Mouse (Mus musculus) megakaryocyte, embryonic 14.5 days (primary cell): ENCODE measurements around the gene Rcan2. TPM values are rescaled to one million over a fixed set of nuclear protein-coding genes. Genes with fewer than 3 reads are reported as not detected.

Source experiments
- H3K27me3 ChIP-seq: replicated peaks from 2 replicates; pipeline ENCODE3; 2012; ENCODE audit warnings: inconsistent platforms
- H3K36me3 ChIP-seq: replicated peaks from 2 replicates; pipeline ENCODE3; 2012; ENCODE audit warnings: low read length, inconsistent platforms, mixed read lengths
- H3K4me1 ChIP-seq: 2 replicates; pipeline ENCODE4 v1.6.1; 2012; ENCODE audit warnings: inconsistent platforms
- H3K4me3 ChIP-seq: replicated peaks from 2 replicates; pipeline ENCODE3; 2012; ENCODE audit warnings: moderate library complexity, mild to moderate bottlenecking, inconsistent platforms
- H3K9me3 ChIP-seq: 2 replicates; pipeline ENCODE4 v1.6.1; 2012; ENCODE audit warnings: inconsistent platforms
- FLI1 ChIP-seq: IDR thresholded peaks from 2 replicates; pipeline ENCODE4 v1.6.1; 2012; ENCODE audit warnings: low read length, inconsistent platforms, mixed read lengths
- GATA1 ChIP-seq: IDR thresholded peaks from 3 replicates; pipeline ENCODE4 v1.6.1; 2012; ENCODE audit warnings: mixed read lengths, low read length, inconsistent platforms, borderline replicate concordance
- polyA plus RNA-seq: library from polyadenylated mRNA; stranded (reverse); fragments of >175 nt; gene quantifications from 2 replicates; pipeline ENCODE4 v1.2.3, GENCODE M21; 2012; ENCODE audit warnings: low replicate concordance; ENCODE audit not compliant: insufficient read depth

Gene Rcan2
- polyA plus RNA-seq, 1 experiment = 0.10 TPM

DNA sequence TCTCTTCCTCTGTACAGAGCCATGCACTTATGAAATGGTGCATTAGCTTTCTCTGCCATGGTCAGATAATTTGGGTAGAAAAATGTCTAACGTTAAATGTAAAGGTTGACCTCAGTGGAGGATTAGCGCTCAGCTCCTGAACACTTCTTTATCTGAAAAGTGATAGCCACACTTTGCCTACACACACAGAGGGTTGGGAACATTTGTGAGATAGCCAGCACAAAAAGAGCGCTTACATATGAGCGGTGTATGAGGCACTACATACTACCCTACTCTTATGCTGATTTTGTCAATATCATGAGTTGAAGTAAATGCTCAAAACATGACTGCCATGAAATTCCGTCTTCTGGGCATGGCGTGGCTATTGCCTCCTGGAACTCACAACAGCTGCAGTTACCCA, 196.9 kb downstream of the Rcan2 start:
- Histone ChIP-seq H3K4me3 (no peak overlapping the region), H3K36me3 (no peaks in the 10 kb centered on the region), H3K9me3 (peaks cover 9% of the 10 kb centered on the region; the same call in 1 of the 2 replicates), H3K4me1 (0 out of 2 replicates have a peak, but pooled peaks cover 4% of the 10 kb centered on the region), H3K27me3 (no peaks in the 10 kb centered on the region)
- no peak for TF ChIP-seq GATA1
- no peak for TF ChIP-seq FLI1

DNA sequence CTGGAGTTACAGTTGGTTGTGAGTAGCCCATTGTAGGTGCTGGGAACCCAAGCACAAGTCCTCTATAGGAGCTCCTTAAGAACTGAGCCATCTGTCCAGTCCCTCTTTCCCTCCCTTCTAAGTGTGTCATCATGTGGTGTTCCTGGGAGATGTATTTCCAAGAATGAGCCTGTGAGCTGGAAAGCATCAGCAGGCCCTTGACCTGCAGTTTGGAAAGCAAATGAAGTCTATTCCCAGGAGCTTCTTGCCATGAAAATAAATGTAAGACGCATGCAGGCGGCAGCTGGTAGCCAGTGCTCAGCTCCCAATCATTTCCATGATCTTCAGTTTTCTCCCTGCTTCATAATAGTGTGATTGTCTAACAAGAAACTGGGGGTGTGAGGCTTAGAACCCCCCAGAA, 203.2 kb downstream of the Rcan2 start:
- no peaks in the 10 kb centered on the region for H3K4me1 ChIP-seq
- H3K4me3 ChIP-seq = no peak overlapping the region
- H3K27me3 ChIP-seq = no peaks in the 10 kb centered on the region
- no peaks in the 10 kb centered on the region for H3K36me3 ChIP-seq
- TF ChIP-seq FLI1 (no peak), GATA1 (no peak)
- no peaks in the 10 kb centered on the region for H3K9me3 ChIP-seq

DNA sequence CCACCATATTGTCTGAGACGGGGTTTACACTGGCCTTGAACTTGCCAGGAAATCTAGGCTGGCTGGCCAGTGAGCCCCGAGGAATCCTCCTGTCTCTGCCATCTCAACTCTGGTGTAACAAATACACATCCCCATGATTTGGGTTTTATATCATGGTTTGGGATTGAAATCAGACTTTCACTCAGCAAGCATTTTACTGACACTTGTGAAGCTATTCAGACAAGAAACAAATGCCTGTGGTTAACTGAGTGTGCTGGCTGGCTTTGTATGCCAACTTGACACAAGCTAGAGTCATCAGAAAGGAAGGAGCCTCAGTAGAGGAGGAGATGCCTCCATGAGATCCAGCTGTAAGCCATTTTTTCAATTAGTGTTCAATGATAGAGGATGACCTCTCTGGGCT, 206.3 kb downstream of the Rcan2 start:
- H3K4me1 ChIP-seq = no peaks in the 10 kb centered on the region
- TF ChIP-seq GATA1 = no peak
- no peak for TF ChIP-seq FLI1
- H3K9me3 ChIP-seq = no peaks in the 10 kb centered on the region
- no peaks in the 10 kb centered on the region for H3K27me3 ChIP-seq
- H3K36me3 ChIP-seq = no peaks in the 10 kb centered on the region
- H3K4me3 ChIP-seq = no peak overlapping the region

DNA sequence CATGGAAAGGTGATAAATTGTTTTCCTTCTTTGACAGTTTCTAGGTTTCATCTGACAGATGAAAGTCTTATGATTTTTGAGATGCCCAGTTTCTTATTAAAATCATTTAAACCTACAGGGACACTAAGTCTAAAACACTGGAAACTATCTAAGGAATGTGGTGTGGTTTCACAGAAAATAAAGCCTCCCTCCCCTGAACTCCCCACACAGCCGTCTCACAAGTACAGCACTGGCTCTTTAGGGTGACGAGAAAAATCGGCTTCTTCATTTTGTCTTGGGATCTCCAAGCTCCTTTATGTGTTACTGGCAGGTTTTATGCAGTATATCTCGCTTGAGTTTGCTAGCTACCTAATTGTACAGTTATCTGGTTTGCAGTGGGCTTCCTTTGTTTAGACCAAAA, 210.8 kb downstream of the Rcan2 start:
- TF ChIP-seq GATA1 (no peak), FLI1 (no peak)
- no peaks in the 10 kb centered on the region for H3K36me3 ChIP-seq
- H3K4me3 ChIP-seq = no peak overlapping the region
- H3K4me1 ChIP-seq = no peaks in the 10 kb centered on the region
- H3K27me3 ChIP-seq = no peaks in the 10 kb centered on the region
- H3K9me3 ChIP-seq = no peaks in the 10 kb centered on the region

DNA sequence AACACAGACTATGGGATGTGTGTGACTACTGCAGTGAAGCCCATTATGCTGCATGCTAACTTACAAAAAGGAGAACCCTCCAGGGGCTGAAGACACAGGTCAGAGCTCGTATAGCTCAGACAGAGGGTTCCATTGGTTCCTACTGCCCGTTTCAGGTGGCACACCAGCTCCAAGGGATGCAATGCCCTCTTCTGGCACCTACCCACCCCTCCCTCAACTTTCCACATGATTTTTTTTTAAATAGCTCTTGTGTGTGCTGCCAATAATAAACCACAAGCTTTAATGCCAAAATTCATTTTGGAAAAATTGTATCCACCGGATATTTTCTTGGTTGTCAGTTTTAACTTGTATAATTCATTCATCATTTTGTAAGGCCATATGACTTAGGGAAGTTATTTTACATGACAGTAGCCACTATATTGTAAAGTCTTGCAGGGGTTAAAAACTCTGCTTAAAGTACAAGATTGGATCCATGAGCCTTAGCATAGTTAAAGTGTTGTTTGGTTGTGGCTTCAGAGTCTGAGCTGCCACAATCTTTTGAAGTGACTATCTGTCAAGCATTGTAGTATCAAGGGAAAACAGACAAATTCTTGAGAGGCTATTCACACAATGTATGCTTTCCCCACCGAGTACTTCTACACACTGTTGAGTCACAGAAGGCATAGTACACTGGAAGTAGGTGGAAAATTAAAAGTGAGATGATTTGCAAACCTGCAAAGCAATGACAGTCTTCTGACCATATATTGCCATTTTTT, 212.8 kb downstream of the Rcan2 start:
- Histone ChIP-seq H3K27me3 (no peaks in the 10 kb centered on the region), H3K4me3 (no peak overlapping the region), H3K9me3 (no peaks in the 10 kb centered on the region; the same call in none of the 2 replicates), H3K4me1 (no peaks in the 10 kb centered on the region), H3K36me3 (no peaks in the 10 kb centered on the region)
- TF ChIP-seq FLI1 = no peak
- TF ChIP-seq GATA1 = no peak

DNA sequence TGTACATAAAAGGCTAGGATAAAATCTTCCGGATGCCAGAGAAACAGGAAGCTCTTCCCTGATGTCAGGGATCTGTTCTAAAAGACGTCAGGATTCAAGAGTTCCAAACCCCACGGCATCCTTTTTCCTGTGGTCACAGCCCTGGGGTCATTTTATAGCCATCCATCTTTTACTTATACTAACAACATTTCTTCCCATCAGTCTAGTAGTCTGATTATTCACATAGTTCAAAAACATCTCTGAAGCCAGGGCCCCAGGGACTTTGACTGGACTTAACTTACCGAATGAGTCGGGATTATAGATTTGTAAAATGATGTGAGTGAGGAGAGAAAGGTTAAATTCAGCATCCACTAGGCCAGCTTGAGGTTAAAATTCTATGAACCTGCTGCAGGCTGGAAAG, 215.2 kb downstream of the Rcan2 start:
- no peak overlapping the region for H3K4me3 ChIP-seq
- H3K36me3 ChIP-seq = no peaks in the 10 kb centered on the region
- TF ChIP-seq GATA1 = no peak
- TF ChIP-seq FLI1 = no peak
- no peaks in the 10 kb centered on the region; the same call in none of the 2 replicates for H3K9me3 ChIP-seq
- no peaks in the 10 kb centered on the region for H3K27me3 ChIP-seq
- no peaks in the 10 kb centered on the region for H3K4me1 ChIP-seq

DNA sequence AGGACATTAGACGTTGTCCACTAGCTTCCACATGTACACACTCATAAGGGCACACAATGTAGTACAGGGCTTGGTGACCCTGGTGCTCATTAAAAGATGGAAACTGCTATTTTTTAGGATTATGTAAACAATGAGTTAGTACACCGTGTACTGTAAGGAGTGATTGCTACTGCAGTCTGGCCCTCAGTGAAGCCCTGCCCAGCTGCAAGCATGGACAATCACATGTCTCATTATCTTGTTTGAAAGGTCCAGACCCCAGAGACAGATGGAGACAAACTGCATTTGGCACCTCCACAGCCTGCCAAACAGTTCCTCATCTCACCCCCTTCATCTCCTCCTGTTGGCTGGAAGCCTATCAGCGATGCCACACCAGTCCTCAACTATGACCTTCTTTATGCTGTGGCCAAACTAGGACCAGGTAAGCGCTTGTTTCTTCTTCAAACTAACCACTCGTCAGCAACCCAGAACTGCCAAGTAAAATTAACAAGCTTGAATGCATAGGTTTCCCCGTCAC, 219.6 kb downstream of the Rcan2 start:
- no peaks in the 10 kb centered on the region; the same call in none of the 2 replicates for H3K9me3 ChIP-seq
- H3K27me3 ChIP-seq = no peaks in the 10 kb centered on the region
- no peak overlapping the region for H3K4me3 ChIP-seq
- no peaks in the 10 kb centered on the region for H3K4me1 ChIP-seq
- TF ChIP-seq FLI1 (no peak), GATA1 (no peak)
- no peaks in the 10 kb centered on the region for H3K36me3 ChIP-seq

DNA sequence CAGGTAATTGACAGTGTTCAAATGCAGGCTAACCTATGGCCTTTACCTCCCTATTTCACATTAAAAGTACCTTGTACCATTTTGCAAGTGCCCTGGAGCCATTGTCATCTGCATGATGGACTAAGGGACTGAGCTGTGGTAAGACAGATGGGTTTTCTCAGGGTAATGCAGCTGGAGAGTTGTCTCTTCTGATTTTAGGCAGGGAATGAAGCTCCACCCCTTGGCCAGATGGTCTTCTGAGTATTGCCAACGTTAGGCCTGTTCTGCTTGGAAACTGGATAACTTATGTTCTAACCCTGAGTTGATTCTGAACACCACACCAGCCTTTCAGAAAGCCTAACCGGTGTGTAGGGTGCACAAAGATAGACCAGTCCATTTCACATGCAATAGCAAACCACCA, 222.7 kb downstream of the Rcan2 start:
- Histone ChIP-seq H3K9me3 (no peaks in the 10 kb centered on the region), H3K4me1 (no peaks in the 10 kb centered on the region), H3K27me3 (no peaks in the 10 kb centered on the region), H3K36me3 (no peaks in the 10 kb centered on the region), H3K4me3 (no peak overlapping the region)
- TF ChIP-seq GATA1 (no peak), FLI1 (no peak)

DNA sequence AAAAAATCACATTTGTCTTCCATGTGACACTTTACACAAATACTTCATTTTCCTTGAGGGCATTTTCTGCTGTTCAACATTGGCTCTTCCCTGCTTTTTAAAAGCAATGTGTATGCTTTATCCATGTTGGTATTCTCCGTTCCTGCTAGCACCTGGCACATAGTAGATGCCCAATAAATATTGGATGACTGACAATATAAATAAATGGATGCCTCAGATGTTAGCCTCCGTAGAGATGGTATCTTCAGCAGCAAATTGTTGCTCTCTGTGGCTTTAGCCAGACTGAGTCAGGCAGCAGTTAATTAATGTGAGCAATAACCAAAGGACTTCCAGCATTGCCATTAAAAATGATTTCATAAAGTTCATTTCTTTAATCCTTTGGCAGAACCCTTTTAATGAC, 223.9 kb downstream of the Rcan2 start:
- no peaks in the 10 kb centered on the region for H3K27me3 ChIP-seq
- no peak overlapping the region for H3K4me3 ChIP-seq
- TF ChIP-seq FLI1 (no peak), GATA1 (no peak)
- H3K36me3 ChIP-seq = no peaks in the 10 kb centered on the region
- no peaks in the 10 kb centered on the region for H3K4me1 ChIP-seq
- H3K9me3 ChIP-seq = no peaks in the 10 kb centered on the region

DNA sequence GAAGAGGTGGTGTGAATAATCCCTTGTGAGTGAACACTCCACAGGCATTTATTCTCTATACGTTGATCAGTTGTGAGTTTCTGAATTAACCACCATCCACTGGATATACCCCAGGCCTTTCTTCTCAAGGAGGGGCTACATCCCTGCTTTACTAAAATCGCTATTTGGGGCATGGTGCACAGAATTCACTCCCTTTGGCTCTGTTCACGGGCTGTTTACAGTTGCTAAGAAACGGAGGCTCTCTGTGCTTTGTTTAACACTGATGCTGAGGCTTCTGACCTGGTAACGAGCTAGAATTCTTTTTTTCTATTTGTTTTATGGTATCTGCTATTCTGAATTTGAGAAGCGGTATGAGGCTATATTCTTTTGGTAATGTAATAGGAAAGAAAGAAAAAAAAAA, 224.8 kb downstream of the Rcan2 start:
- Histone ChIP-seq H3K4me3 (no peak overlapping the region), H3K27me3 (no peaks in the 10 kb centered on the region), H3K4me1 (no peaks in the 10 kb centered on the region), H3K36me3 (no peaks in the 10 kb centered on the region), H3K9me3 (no peaks in the 10 kb centered on the region)
- TF ChIP-seq FLI1 (no peak), GATA1 (no peak)

DNA sequence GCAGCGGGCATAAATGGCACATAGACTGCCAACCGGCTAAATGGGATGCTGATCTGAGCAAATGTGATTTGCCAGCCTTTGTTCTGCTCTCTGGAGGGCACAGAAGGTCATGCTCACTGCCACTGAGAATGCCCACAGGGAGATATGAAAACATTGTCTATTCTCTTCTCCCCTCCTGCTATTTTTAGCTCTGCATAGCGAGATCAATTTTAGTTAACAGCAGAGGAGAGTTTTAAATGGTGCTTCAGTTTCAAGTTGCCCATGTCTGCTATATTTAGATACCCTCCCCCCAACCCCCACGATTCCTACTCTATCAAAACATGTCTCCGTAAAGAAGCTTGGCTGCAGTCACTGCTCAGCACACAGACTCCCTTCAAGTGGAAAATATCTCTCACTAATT, 225.2 kb downstream of the Rcan2 start:
- Histone ChIP-seq H3K36me3 (no peaks in the 10 kb centered on the region), H3K4me3 (no peak overlapping the region), H3K27me3 (no peaks in the 10 kb centered on the region), H3K4me1 (no peaks in the 10 kb centered on the region), H3K9me3 (no peaks in the 10 kb centered on the region)
- no peak for TF ChIP-seq GATA1
- no peak for TF ChIP-seq FLI1
